Mouse (Mus musculus): ENCODE data around the gene Xrcc1.
A peak's percentile ranks its signal among the peaks of the same experiment; 100 is the strongest.
"Not testable (repeated sequence)": the region's sequence is repeated elsewhere in the genome, so short reads cannot be mapped to it uniquely, and the experiment has no call there.

Gene Xrcc1

GRCm38 (mm10) chr7:24600941-24601597 lies 55.0 kb downstream of the Xrcc1 start:
- DNase-seq (ENCODE audit: low read depth, low spot score): peak; percentile 75

DNA sequence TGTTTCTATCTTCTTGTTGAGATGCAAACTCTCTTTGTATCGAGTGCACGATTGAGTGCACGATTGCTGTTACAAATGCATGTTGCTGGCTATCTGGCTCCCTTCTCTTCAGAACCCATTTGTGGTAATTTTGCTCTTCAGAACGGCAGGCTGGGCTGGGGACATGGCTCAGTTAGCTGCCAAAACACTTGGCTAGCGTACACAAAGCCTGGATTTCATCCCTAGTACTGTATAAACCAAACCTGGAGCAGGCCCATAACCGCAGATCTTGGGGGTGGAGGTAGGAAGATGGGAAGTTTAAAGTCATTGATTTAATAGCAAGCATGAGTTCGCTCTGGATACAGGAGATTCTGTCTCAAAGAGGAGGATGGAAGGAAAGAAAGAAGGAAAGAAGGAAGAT lies 59.5 kb downstream of the Xrcc1 start:
- no peak for DNase-seq (ENCODE audit: low read depth, low spot score)

DNA sequence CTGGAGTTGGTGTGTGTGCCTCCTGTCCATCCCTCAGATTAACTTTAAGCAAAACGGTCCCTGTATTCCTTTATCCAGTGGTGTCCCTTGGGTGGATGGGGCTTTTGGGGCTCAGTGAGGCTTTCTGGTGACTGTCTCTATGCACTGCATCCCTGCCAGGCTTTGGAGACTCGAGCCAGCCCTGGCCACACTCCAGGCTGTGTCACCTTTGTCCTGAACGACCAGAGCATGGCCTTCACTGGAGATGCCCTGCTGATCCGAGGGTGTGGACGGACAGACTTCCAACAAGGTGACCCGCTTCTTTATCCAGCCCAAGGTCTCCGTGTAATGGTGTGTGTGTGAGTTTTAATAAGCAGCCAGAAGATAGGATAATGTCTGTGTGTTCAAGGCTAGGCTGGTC lies 60.0 kb downstream of the Xrcc1 start:
- DNase-seq (ENCODE audit: low read depth, low spot score): no peak

DNA sequence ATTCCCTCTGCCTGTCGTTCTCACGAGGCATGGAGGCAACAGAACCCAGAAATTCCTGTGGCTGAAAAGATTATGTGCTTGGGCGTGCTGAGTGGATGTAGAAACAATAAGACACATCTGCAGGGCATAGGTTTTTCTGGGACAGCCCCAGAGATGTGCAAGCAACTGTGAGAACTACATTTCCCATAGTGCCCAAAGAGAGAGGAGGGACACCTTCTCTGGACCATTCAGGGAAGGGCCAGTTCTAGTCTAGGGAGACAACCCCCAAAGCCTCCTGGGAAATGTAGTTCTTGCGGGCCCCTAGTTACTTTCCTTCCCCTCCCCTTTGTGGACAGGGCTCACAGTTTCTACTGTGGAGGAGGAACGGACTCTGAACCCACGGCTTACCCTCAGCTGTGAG lies 61.9 kb downstream of the Xrcc1 start:
- DNase-seq (ENCODE audit: low read depth, low spot score): no peak

DNA sequence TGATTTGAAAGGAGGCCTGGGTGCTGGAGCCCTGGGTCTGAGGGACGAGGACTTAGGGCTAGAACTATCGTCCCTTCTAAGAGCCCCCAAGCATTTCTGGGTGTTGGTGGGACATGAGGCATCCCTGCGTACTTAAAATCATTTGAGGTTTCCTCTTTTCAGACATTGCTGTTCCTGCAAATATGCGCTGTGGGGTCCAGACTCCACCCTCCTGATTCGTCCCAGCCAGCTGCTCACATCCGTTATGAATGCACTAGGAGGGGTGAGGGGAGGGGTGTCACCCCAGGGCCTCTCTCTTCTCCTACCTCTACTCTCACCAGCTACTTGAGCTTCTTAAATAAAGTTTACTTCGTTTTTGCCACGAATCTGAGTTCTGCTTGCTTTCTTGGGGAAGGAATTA lies 62.5 kb downstream of the Xrcc1 start:
- DNase-seq (ENCODE audit: low read depth, low spot score): no peak

DNA sequence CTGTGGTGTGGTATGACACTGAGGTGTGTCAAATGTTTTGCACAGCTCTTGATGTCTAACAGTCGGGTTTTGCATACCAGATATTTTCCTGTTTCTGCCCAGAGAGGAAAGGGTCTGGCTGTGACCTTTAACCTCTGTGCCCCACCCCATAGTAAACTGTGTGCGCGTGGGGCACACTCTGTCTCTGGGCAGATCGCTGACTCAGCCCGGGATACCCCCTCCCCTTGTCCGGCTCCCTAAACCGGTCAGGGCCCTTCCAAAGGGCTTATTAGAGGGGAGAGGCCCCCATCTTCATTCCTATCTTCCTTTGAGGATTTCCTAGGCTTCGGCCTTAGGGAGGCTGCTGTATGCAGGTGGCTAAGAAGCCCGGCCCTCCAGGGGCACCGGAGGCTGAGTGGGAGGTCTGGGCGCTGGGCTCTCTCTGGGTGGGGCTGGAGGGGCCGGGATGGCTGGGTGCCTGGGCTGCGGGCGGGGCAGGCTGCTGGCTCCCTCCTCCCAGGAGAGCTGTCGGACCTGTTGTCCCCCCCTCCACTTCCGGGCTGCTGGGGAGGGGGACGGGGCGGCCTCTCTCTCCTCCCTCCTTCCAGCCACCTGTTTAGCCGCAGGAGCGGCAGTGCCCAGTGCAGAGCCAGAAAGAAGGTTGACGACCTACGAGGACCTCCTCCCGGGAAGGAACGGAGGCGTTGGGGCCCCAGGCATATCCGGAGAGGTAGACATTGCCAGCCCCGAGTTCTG lies 64.2 kb downstream of the Xrcc1 start, which contains the start of gene Phldb3:
Gene Phldb3 (plus strand): TSS at position 620 of the 735 bp plus-strand sequence.
- no peak for DNase-seq (ENCODE audit: low read depth, low spot score)

DNA sequence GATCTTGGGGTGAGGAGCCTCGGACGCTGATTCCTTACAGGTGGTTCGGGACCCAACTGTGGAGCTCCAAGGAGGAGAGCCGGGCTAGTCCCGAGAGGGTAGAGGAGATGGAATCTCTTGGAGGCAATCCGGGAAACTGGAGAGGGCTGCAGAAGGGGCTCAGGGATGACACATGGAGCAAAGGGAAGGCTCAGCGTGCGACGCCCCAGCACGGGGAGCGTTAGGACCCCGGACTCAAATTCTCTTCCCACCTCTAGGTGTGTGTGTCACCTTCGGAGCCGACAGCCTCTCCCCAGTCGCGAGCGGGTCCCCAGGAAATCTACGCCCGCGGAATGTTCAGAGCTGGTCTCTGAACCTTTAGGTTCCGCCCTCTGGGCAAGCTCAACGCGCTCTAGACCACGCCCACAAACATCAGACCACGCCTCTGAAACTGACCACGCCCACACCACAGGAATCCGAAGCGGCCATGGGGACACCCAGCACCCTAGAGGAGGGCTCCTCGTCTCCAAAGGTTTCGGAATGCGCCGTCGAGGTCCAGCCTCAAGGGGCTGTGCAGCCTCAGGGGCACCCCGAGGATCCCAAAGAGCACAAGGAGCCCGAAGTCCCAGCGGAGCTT lies 64.9 kb downstream of the Xrcc1 start:
- peak; percentile 84 for DNase-seq (ENCODE audit: low read depth, low spot score)

GRCm38 (mm10) chr7:24611709-24612108 lies 65.6 kb downstream of the Xrcc1 start:
- no peak for DNase-seq (ENCODE audit: low read depth, low spot score)

DNA sequence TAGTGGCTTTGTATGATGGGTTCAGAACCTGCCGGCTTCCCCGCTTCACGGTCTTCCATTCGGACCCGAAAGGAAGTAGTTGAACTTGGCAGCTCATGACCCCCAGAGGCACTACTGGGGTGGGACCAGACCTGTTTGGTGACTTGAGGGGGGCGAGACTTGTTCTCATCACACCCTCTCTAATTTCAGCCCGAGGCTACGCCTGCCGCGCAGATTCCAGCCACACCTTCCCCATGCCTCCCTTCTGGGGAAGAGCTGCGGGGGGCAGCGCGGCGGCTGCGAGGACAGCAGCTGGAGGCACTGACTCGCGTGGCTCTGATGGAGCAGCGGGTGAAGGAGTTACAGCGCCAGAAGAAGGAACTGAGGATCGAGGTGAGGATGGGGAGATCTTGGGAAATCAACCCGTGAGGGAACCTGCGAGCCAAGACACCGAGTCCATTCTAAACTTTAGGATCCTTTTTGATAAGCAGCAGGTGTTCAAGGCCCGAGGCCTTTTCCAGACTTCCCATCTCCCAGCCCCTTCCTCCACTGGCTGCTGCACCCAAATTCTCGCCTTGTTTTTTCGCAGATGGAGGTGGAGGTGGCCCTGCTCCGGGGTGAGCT lies 66.3 kb downstream of the Xrcc1 start:
- no peak for DNase-seq (ENCODE audit: low read depth, low spot score)

- no peak for DNase-seq (ENCODE audit: low read depth, low spot score)
Measured at GRCm38 (mm10) chr7:24614816-24615215, 68.7 kb downstream of the Xrcc1 start.

- no peak for DNase-seq (ENCODE audit: low read depth, low spot score)
Measured at GRCm38 (mm10) chr7:24617763-24618162, 71.7 kb downstream of the Xrcc1 start.

- not testable (repeated sequence) for DNase-seq (ENCODE audit: low read depth, low spot score)
Measured at GRCm38 (mm10) chr7:24618374-24618773, 72.3 kb downstream of the Xrcc1 start.

- DNase-seq (ENCODE audit: low read depth, low spot score): no peak
Measured at GRCm38 (mm10) chr7:24619671-24620397, 73.7 kb downstream of the Xrcc1 start.

GRCm38 (mm10) chr7:24621193-24621592 lies 75.1 kb downstream of the Xrcc1 start:
- DNase-seq (ENCODE audit: low read depth, low spot score): no peak

DNA sequence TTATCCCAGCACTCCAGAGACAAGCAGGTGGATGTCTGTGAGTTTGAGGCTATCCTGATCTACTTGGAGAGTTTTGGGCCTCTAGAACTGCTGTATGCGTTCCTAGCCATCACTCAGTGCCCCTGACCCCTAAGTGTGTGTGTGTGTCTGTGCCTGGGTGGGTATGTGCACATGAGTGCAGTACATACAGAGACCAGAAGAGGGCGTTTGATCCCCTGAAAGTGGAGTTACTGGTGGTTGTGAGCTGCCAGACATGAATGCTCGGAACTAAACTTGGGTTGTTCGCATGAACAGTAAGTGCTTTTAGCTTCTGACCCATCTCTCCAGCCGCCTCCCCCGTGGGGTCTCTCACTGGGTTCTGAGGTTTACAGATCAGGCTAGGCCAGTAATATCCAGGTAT lies 76.9 kb downstream of the Xrcc1 start:
- DNase-seq (ENCODE audit: low read depth, low spot score): no peak
